Mouse (Mus musculus): ENCODE measurements around the gene Mast4. TPM values are rescaled to one million over a fixed set of nuclear protein-coding genes. Genes with fewer than 3 reads are reported as not detected.

Mast4 gene
- total RNA-seq, 2 experiments from 2014 or later: 1.1 to 7.7 TPM

DNA sequence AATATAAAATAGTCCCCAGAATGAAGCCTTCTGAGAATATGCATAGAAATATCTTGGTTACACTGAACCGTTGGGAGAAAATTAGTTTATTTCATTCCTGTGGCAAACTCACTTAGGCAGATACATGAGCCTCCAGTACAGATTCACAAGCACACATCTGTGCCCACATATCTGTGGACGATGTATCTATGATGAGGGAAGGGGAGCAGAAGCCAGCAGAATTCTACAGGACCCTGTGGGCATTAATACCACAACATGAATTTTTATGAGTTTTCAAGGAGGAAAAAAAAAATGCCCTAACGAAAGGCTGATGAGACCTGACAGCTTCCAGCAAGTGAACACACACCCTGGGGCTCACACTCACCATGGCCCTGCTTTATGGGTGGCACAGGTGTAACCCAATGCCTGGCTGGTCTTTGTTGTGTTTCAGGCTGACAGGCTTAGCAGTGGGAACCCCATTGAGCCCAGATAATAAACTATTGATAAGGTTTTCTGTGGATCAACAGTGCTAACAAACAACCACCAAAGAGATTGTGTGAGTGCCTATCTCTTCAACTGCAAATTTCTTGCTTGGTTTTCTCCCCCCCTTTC, 17.4 kb downstream of the Mast4 start:
- no peak for ATAC-seq (replicated peaks; ENCODE audit: poor library complexity)

DNA sequence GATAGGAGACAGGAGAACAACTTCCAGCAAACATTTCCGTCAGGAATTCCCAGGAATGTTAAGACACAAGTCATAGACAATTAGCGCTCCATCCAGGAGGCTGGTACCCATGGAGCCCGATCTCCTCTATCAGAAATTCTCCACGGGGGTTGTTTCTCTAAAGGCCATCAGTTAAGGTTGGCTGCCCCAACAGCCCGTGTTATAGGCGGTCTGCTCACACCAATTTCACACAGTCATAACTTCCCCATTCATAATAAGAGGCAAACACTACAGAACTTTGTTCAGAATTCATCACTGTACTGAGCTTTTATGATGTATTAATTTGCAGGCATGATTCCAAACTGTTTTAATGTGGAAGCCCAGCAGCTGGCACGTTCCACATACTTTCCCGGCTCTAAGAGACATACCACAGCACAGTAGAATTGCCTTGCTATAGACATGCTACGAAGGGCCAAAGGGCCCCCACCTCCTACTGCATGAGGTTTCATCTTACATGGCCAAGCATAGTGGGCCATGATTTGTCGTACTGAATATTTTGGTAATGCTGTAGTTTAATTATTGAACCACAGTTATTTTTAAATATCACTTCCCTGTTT, 19.1 kb downstream of the Mast4 start:
- ATAC-seq (replicated peaks; ENCODE audit: poor library complexity): no peak

DNA sequence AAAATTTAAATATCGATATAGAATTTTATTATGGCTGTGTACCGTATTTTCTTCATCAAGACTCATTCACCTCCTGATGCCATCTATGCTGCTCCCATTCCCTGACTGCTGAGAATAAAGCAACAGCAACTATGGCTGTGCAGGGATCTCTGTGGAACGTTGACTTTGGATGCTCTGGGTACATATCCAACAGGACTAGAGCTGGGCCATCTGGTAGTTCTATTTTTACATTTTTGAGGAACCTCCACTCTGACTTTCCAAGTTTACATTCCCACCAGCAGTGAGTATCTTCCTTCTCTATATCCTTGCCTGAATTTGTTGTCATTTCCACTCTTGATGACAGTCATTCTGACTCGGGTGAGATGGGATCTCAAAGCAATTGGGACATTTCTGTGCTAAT, 26.0 kb downstream of the Mast4 start:
- ATAC-seq (replicated peaks; ENCODE audit: poor library complexity): no peak

DNA sequence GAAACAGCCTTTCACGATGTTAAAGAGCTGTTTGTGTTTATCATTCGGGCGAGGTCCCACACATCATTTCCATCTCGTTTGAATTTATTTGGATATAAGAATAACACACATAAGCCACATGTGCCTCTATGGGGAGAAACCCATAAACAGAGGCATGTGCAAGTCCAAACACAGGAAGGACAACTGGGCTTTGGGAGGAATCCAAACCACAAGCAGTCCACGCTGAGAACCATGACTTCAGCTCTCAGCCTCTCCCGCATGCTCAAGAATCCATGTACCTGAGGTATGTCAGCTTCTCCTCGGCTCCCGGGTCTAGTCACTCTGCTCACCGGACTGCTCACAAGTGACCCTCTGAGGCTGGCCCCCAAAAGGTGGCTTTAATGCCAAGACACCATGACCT, 30.5 kb downstream of the Mast4 start:
- no peak for ATAC-seq (replicated peaks; ENCODE audit: poor library complexity)

DNA sequence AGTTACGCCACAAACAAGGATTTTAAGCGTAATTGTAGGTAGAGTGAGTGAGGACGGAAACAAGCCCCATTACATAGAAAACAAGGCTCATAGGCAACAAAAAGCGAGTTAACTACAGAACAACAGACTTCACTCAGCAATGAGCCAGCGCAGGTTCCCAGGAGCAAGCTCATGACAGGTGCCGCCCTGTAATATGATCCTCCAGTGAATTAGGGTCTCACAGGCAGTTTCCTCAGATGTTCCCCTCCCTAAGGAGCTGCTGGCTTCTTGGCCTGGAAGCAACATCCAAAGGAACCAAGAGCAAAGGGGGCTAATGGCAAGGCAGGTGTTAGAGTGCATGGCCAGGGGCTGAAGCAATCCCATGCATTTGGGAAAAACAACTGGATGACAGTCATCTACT, 31.8 kb downstream of the Mast4 start:
- ATAC-seq (replicated peaks; ENCODE audit: poor library complexity): no peak

DNA sequence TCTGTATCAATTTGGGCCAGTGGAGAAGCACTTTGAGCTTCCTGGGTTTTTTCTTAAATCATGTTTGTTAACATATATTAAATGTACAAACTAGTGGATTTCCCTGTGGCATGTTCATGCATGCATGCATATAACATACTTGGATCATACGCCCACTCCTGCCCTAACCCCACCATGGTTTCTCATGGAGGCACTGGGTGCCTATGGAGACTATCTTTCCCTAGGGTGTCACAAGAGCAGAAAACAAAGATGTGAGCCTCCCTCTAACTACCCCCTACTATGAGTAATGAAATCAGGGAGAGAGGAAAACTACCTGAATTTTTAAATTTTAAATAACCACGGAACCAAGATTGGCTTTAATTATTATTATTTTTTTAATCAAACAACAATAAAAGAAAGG, 32.2 kb downstream of the Mast4 start:
- ATAC-seq (replicated peaks; ENCODE audit: poor library complexity): no peak

DNA sequence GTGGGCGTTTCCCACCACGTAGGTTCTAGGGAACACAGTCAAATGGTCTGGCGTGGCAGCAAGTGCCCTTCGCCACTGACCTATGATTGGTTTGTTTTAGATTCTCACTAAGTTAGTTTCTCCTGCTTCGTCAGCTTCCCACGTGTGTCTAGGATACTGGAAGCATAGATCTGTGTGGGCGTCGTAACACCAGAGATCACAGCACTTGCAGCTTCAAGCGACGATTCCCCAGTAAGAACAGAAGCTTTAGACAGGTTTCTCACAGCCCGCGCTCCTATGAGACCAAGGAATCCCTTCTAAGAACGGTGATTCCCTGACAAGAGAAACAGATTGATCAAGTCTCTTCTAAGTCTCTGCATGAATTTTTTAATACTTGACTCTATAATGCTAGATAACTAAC, 39.9 kb downstream of the Mast4 start:
- ATAC-seq (replicated peaks; ENCODE audit: poor library complexity): no peak

DNA sequence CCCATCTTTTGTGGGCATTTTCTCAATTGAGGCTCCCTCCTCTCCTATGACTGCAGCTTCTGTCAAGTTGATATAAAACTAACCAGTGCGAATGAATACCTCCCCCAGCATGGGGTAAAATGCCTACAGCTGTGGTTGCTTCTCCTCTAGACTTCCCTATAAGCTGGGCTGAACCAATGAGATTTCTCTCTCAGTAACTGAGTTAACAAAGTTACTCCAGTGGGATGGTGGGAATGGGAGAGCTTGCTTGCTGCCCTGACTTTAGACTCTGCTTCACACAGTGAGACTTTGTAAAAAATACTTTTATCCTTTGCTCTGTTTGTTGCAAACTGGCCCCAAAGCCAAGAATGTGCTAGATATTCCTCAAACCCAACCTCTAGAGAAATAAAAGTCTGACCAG, 41.2 kb downstream of the Mast4 start:
- no peak for ATAC-seq (replicated peaks; ENCODE audit: poor library complexity)

DNA sequence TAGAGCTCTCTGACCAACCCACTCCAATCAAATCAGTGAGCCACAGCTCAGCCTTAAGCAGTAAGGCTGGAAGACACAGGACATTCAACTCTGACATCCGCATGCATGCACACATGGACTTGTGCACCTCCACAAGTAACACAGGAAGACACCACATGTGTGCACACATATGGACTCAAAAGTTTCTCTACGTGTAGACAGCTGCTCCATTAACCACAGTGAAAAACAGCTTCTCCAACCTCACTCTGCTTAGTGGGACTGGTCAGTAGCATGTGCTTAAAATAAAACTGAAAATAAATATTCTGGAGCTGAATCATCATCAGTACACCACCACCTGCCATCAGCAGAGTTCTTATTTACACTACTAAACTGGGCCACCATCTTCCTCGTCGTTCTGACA, 43.2 kb downstream of the Mast4 start:
- ATAC-seq (replicated peaks; ENCODE audit: poor library complexity): no peak

DNA sequence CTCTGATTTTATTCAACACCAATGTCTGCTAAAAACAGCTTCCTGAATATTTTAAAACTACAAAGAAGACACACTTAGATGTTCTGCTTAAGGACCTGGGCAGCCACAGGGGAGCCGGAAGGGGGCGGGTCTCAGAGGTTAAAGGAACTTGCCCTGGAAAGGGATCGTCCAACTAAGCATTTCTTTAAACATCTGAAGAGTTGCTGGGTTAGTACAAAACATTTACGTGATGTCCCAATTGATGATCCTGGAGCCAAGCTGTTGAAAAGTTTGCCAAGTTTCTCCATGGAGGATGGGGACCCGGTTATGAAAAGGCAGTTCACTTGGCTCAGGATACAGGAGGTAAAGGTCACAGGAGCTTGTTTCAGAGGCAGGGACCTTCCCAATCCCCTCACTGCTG, 48.5 kb downstream of the Mast4 start:
- ATAC-seq (replicated peaks; ENCODE audit: poor library complexity): no peak

DNA sequence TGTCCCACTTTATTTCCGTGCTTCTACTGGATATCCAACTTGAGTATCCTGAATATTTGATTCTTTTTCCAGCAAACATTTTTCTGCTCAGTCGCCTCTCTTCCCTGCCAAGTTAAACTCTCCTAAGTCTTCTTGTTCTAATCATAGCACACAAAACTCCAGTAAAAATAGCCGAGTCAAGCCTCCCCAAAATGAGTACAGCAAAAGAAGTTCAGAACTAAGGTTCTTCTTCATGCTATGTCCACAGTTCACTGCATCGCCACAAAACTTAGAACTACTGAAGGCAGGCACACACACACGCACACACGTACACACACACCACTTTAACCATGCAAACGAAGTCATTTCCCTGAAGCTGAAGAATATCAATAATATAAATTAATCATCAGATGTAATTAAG, 49.3 kb downstream of the Mast4 start:
- ATAC-seq (replicated peaks; ENCODE audit: poor library complexity): no peak

DNA sequence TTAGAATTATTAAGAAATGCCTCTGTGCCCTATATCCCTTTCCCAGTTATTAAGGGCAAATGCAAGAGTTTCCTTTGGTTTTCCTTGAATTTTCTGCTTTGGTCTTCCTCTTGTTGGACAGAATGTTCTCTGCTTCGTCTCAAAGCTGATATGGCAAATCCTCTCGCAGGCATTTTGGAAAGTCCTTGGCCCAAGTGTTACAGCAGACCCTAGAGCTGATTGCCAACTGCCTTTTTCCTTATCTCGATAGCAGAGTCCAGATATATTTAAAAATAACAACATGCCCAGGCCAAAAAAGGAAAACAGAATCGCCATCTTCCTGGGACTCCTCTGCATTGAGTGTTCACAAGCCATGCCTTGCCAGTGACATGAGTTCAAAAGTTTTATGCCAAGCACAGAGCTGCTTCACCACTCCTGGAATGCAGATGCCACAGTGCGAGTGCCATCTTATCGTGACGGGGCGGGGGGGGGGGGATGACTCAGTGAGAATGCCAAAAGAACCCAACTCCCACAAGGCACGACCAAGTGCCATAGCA, 63.4 kb downstream of the Mast4 start:
- ATAC-seq (replicated peaks; ENCODE audit: poor library complexity): no peak

DNA sequence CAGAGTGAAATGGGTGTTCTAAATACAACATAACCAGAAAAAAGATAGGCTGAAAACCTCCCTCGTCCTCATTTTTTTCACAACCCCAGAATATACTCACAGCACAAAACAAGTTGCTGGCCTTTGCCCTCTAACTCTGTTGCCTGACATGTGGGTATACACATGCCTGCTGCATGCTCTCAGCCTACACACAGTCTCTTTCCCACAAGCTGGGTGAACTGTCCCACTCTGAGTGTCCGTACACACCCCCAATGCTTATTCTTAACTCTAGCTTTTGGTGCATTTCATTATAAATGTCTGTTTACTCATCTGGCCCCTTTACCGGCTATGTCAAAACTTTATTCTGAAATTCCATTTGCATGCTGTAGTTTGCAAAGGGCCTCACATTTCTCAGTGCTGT, 71.6 kb downstream of the Mast4 start:
- ATAC-seq (replicated peaks; ENCODE audit: poor library complexity): no peak

DNA sequence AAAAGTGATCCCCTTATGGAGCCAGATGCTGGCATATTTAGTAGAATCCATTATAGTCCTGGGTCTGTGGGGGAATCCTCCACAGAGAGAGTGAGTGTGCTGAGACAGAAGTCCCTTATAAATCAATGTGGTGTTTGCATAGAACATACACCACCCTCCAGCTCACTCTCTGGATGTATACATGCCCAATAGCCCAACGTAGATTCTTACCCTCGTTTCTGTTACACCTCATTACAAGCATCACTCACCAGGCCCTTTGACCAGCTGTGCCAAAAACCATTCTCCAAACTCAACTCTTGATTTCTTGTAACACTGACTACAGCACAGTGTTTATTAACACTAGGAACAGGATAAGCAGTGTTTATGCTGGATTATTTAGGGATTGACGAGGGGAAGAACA, 72.2 kb downstream of the Mast4 start:
- no peak for ATAC-seq (replicated peaks; ENCODE audit: poor library complexity)

DNA sequence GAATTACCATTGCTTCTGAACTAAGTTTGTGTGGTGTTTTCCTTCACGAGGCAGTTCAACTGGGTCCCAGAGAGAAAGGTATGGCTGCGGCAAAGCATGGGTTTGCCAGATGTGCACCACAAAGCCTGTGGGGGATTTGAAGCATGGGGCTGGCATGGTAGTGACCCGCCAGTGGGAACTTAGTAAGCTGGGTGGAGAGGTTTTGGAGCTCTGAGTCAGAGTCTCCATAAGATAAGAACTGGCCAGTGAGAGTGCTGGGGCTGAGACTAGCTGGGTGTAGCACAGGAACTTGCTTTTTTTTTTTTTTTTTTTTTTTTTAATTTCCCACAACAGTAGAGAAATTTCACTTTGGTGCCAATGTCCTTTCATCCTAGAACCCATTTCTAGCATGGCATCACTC, 73.9 kb downstream of the Mast4 start:
- no peak for ATAC-seq (replicated peaks; ENCODE audit: poor library complexity)

DNA sequence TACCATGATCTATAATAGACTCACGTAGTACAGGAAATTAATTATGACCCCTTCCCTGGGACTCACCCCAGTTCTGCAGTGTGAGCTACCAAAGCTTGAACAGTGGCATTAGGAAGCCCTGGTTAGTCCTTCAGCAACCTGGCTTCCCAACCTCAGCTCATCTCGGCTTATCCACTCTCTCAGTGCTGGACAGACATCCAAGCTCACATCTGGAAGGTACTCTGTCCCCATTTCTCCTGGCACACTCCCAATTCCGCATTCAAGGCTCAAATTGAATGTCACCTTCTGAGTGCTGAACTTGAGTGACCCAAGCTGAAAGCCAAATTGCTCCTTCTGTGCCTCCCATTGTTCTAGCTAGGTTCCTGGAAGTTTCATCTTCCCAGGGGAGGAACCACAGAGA, 76.2 kb downstream of the Mast4 start:
- no peak for ATAC-seq (replicated peaks; ENCODE audit: poor library complexity)

DNA sequence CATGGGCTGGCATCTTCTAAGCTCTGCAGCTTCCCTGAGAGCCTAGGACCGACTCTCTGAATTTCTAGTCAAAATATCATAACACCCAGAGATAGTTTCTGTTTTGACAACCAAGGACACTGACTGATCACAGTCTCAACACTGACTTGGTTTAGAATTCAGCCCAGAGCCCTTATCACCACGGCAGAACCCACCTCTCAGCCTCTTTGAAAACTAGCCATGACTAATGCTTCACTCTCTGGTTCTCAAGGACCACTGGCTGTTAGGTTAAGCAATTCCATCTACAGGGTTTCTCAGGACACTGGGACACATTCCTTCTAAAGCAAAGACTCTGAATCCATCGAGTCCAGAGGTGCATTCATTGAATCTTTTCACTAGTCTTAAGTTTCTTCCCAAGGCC, 79.4 kb downstream of the Mast4 start:
- ATAC-seq (replicated peaks; ENCODE audit: poor library complexity): no peak

DNA sequence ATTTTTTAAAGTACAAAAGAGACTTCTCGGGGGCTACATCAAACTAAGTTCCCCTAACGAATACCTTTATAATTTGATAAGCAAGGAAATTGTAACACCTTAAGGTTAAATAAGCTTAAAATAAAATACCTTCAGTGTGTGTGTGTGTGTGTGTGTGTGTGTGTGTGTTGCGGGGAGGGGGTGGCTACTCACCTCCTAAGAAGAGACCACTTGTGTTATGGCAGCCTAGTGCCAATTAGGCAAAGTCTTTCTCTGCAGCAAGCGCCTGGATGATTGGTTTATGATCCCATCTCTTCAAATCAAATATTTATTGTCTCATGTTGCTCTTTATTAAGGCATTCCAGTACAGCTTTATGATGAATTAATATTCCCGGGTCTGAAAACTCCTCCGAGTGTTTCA, 81.2 kb downstream of the Mast4 start:
- no peak for ATAC-seq (replicated peaks; ENCODE audit: poor library complexity)

DNA sequence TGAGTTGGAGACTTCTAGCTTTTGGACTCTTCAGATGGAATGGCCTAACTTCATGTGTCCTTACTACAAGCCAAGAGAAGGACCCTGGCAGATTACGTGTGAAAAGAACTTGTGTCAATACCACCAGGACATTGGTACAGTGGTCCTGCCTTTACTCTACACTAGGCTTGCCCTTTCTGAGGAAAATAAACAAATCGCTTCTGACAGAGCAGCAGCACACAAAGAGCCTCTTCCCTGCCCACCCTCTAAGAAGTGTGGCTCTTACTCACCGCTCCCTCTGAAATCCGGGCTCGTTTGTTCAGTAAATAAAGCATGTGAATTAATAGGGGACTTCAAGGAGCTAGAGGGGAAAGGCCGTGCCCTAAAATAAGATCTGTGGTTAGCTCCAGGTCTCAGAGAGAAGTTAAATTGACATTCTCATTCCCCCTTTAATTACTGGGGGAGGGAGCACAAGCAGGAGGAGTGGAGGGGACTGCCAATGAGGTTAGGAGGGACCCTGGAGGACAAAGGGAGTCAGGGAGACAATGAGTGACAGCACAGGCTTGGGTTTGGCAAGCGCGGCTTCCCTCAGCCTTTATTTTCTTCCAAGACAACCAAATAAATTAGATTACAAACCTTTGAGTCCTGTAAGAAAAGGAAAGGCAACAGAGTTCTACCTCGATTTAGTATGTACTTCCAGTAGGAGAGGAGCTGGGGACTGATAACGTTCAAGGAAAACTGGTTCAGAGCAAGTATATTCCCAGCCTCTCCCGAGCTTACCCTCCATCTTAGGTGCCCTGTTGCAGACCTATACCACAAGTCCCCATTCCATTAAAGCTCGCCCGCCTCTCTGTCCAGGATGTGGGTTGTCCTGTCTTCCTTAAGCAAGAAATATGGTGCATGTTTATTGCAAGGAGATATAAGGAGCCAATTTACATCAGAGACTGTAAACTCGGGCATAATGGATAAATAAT, 85.9 kb downstream of the Mast4 start:
- no peak for ATAC-seq (replicated peaks; ENCODE audit: poor library complexity)

DNA sequence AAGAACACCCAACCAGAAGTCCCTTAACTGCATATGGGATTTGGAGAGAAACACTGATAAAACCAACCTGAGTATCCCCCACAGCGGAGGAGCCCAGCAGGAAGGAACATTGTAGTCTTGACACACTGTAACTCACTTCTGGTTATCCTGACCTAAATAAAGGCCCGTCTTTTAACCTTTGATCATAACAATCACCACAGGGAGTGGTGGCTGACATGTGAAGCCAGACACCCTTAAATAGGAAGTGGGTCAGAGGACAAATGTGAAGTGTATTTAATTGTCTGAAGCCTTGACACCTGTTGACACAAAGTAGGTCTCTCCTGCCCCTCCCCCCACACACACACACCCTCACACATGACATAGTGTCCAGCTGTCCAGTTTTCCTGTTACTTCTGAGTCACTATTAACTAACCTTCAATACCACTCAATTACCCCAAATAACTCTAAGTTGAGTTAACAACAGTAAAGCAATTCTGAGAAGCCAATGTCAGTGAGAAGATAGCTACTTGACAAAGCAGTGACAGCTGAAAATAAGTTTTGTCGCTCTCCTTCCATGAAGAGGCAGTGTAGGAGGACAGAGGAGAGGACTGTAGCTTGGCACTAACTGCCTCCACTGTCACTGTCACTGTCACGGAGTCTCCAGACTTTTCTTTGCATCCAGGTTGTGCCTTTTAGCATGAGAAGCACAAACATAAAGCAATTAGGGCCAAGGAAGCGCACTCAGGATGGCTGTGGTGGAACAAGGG, 87.2 kb downstream of the Mast4 start:
- ATAC-seq (replicated peaks; ENCODE audit: poor library complexity): no peak

DNA sequence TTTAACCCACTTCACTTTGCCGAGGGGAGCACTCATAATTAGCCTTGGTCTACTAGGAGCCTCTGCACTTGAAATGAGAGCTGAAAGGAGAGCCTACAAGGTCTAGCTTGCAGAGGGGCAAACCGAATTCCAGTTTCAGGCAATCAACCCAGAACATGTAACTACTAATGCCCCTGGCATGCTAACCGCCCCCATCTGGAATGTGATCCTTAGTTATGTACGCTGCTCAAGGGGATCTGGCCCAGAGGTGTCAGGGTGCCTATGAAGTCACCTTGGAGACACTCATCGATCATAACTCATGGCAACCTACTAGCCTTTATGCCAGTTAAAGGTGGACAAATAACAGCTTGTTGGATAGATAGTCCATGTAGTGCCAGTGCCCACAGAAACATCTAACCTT, 88.9 kb downstream of the Mast4 start:
- no peak for ATAC-seq (replicated peaks; ENCODE audit: poor library complexity)

Data from megakaryocyte progenitor cell, adult 5-6 weeks (primary cell).